Mouse (Mus musculus) hindbrain, embryonic 14.5 days (tissue): Measurements from ENCODE around the gene Dock2. TPM values are rescaled to one million over a fixed set of nuclear protein-coding genes. Genes with fewer than 3 reads are reported as not detected.

Experiments
- ATAC-seq: fragments of 200-750 bp; cut with Nextera tagmentation; 2 replicates; pipeline ENCODE4 v1.8.0; 2017; ENCODE audit warnings: moderate number of reproducible peaks, mild to moderate bottlenecking, moderate TSS enrichment, moderate library complexity; ENCODE audit not compliant: low FRiP score
- DNase-seq: peaks from one replicate; pipeline ENCODE4 v3.0.0-alpha.2; 2015; ENCODE audit warnings: low spot score
- H3K27ac ChIP-seq: fragments of 300-500 bp; sonication (generic); 2 replicates; pipeline ENCODE4 v1.5.1; 2014; ENCODE audit warnings: mild to moderate bottlenecking, moderate library complexity
- H3K27me3 ChIP-seq: fragments of 300-500 bp; sonication (generic); 2 replicates; pipeline ENCODE4 v1.6.1; 2014; ENCODE audit warnings: mild to moderate bottlenecking, low read length, mixed read lengths; ENCODE audit not compliant: control insufficient read depth, insufficient read depth
- H3K36me3 ChIP-seq: fragments of 300-500 bp; sonication (generic); replicated peaks from 2 replicates; pipeline ENCODE4 v1.6.1; 2014; ENCODE audit not compliant: control insufficient read depth, insufficient read depth
- H3K4me1 ChIP-seq: fragments of 300-500 bp; sonication (generic); replicated peaks from 2 replicates; pipeline ENCODE4 v1.6.1; 2014; ENCODE audit warnings: antibody characterized with exemption, low read length, mixed read lengths; ENCODE audit not compliant: control insufficient read depth, insufficient read depth
- H3K4me2 ChIP-seq: fragments of 300-500 bp; sonication (generic); replicated peaks from 2 replicates; pipeline ENCODE4 v1.6.1; 2014; ENCODE audit warnings: mild to moderate bottlenecking, moderate library complexity
- H3K4me3 ChIP-seq: fragments of 300-500 bp; sonication (generic); replicated peaks from 2 replicates; pipeline ENCODE4 v1.5.1; 2014; ENCODE audit warnings: mild to moderate bottlenecking, low read length
- H3K9ac ChIP-seq: fragments of 300-500 bp; sonication (generic); 2 replicates; pipeline ENCODE4 v1.6.1; 2014
- H3K9me3 ChIP-seq: fragments of 300-500 bp; sonication (generic); 2 replicates; pipeline ENCODE4 v1.6.1; 2016; ENCODE audit warnings: low read length; ENCODE audit not compliant: control insufficient read depth
- WGBS: fragments of 180-500 bp; shearing (Covaris S2); extraction: QIAGEN DNeasy Blood & Tissue Kit; methylation state at CpG from one replicate; pipeline ENCODE4 v1.1.7; 2014; 5-methylcytosine and 5-hydroxymethylcytosine counted together
- polyA plus RNA-seq: library from polyadenylated mRNA; unstranded; fragments of >200 nt; fragmentation: Nextera tagmentation; extraction: Ambion mirVana; gene quantifications from 2 replicates; pipeline ENCODE4 v1.2.1, GENCODE M21; 2014

Gene Dock2
- polyA plus RNA-seq, 1 experiment from 2014 or later: 0.84 TPM

DNA sequence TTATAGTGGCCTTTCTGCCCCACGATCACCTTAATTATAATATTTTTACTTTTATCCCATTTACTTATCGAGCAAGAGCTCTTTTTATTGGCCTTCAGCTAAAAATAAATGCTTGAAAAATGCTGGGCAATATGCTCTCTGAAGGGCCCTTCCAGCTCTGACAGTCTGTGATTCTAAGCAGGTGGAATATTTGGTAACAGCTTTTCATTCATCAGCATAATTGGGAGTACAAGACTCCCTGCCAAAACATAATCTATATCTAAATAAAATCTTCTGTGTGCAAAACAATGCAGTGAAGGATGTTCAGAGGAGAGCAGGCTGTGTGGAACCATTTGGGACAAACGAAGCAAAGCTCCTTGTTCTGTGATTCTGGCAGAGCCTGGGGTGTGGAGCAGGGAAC lies 492.4 kb downstream of the Dock2 start:
- H3K27ac ChIP-seq: no peak overlapping the region
- 51% methylated on average over 3 of the region's 3 CpGs for WGBS
- no peak for ATAC-seq
- H3K9me3 ChIP-seq: no peaks in the 10 kb centered on the region
- H3K4me1 ChIP-seq: 0 out of 2 replicates have a peak, but pooled peaks cover 6% of the 10 kb centered on the region
- no peaks in the 10 kb centered on the region for H3K27me3 ChIP-seq
- no peaks in the 10 kb centered on the region for H3K36me3 ChIP-seq
- no peak overlapping the region for H3K4me3 ChIP-seq
- H3K9ac ChIP-seq: no peak overlapping the region
- no peak for DNase-seq
- H3K4me2 ChIP-seq: no peak overlapping the region

DNA sequence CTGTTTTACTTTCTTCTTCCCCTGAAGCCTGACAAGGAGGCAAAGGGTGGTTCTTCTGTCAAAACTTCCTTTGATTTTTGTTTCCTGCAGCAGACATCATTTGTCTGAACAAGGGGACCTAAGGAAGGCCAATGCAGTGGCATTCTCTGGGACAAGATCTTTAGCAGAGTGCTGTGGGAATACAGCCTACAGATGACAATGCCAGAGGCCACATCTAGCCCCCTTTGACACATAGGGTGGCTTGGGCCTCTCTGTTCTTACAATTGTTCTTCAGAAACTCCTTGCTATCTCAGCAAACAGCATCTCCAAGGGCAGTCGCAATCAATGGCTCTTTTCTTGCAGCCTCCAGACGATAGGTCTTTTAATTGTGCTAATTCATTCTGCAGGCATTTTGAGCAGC lies 493.0 kb downstream of the Dock2 start:
- 21% methylated on average over 2 of the region's 2 CpGs for WGBS
- H3K27ac ChIP-seq: no peak overlapping the region
- no peak overlapping the region for H3K4me3 ChIP-seq
- ATAC-seq: no peak
- H3K9ac ChIP-seq: no peak overlapping the region
- H3K27me3 ChIP-seq: no peaks in the 10 kb centered on the region
- H3K4me1 ChIP-seq: 0 out of 2 replicates have a peak, but pooled peaks cover 6% of the 10 kb centered on the region
- no peak overlapping the region for H3K4me2 ChIP-seq
- H3K36me3 ChIP-seq: no peaks in the 10 kb centered on the region
- DNase-seq: no peak
- H3K9me3 ChIP-seq: no peaks in the 10 kb centered on the region

DNA sequence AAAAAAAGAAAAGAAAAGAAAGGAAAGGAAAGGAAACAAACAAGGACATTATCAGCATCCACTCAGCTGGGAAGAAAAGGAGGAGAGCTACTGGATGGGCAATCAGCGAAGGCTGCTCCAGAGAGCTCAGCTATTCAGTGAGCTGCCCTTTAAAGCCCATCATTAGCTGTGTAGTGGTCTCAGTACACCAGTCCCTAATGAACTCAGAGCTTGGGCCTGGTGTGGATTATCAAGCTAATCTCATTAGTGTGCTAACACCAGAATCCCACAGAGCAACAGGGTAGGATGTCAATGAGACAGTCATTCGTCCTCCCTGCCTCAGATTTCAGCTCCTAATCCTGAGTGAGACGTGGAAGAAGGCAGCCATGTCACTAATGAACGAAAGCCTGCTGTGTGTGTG lies 493.4 kb downstream of the Dock2 start:
- 34% methylated on average over 4 of the region's 4 CpGs for WGBS
- no peak; the same call in 1 of the 2 replicates for ATAC-seq
- Histone ChIP-seq H3K4me2 (no peak overlapping the region), H3K27me3 (no peaks in the 10 kb centered on the region), H3K9ac (no peak overlapping the region), H3K36me3 (no peaks in the 10 kb centered on the region), H3K4me3 (no peak overlapping the region), H3K27ac (no peak overlapping the region), H3K4me1 (0 out of 2 replicates have a peak, but pooled peaks cover 6% of the 10 kb centered on the region), H3K9me3 (no peaks in the 10 kb centered on the region)
- no peak for DNase-seq

DNA sequence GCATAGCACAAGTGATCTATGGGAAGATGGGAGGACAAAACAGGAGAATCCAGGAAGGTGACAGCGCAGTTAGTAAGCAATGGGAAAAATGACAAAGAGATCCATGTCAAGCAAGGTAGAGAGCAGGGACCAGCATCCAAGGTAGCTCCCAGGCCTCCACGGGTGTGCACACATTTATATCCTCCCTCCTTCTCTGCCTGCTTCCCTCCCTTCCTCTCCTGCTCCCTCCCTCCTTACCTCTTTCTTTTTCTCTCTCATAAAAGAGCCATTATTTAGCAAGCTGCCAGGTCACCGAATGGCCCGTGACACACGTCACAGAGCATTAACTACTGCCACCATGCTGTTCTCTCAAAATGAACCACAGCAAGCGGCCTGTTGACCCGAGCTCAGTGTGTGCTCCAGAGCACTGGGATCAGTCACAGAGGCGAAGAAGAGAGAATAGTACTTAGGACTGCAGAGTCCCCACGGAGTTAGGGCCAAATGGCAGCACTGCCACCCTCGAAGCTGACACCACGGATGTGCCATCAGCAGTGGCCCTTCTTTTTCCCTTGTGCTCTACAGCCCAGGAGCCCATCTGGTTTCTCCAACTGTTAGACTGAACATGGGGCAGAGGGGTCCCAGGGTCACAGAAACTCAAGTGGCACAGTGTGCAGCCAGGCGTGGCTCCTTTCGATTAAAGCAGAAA lies 499.4 kb downstream of the Dock2 start:
- DNase-seq (no peak), ATAC-seq (peak; percentile 34; the same call in 1 of the 2 replicates)
- H3K9ac ChIP-seq: no peak overlapping the region
- H3K27ac ChIP-seq: no peak overlapping the region
- H3K4me2 ChIP-seq: no peak overlapping the region
- H3K4me3 ChIP-seq: no peak overlapping the region
- WGBS: 15% methylated on average over 13 of the region's 13 CpGs
- H3K9me3 ChIP-seq: no peaks in the 10 kb centered on the region
- H3K36me3 ChIP-seq: no peaks in the 10 kb centered on the region
- peaks cover 6% of the 10 kb centered on the region; the same call in 1 of the 2 replicates for H3K27me3 ChIP-seq
- H3K4me1 ChIP-seq: no peaks in the 10 kb centered on the region

DNA sequence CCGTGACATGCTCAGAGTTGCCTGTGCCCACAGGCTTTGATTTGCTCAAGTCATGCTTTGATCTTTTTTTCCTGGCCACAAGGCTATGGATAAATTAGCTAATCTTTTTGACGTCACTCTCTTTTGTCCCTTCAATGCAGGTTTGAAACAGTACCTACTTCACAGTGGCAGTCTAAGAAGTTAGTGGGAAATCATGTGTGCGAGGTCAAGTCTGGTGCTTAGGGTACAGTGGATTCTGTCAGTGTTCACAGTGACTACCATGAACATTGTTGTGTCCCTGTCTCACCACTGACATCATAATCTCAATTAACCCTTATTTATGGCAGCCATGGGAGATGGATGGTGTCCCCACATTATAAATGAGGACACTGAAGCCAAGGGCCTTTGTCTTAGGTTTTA lies 506.6 kb downstream of the Dock2 start:
- peaks cover 10% of the 10 kb centered on the region; the same call in 1 of the 2 replicates for H3K27me3 ChIP-seq
- DNase-seq (no peak), ATAC-seq (no peak)
- H3K4me3 ChIP-seq: no peak overlapping the region
- no peaks in the 10 kb centered on the region for H3K36me3 ChIP-seq
- no peak overlapping the region for H3K27ac ChIP-seq
- no peaks in the 10 kb centered on the region for H3K9me3 ChIP-seq
- H3K9ac ChIP-seq: no peak overlapping the region
- H3K4me1 ChIP-seq: peaks cover 9% of the 10 kb centered on the region; the same call in 1 of the 2 replicates
- H3K4me2 ChIP-seq: peak overlapping the region; percentile 33
- 35% methylated on average over 3 of the region's 3 CpGs for WGBS

DNA sequence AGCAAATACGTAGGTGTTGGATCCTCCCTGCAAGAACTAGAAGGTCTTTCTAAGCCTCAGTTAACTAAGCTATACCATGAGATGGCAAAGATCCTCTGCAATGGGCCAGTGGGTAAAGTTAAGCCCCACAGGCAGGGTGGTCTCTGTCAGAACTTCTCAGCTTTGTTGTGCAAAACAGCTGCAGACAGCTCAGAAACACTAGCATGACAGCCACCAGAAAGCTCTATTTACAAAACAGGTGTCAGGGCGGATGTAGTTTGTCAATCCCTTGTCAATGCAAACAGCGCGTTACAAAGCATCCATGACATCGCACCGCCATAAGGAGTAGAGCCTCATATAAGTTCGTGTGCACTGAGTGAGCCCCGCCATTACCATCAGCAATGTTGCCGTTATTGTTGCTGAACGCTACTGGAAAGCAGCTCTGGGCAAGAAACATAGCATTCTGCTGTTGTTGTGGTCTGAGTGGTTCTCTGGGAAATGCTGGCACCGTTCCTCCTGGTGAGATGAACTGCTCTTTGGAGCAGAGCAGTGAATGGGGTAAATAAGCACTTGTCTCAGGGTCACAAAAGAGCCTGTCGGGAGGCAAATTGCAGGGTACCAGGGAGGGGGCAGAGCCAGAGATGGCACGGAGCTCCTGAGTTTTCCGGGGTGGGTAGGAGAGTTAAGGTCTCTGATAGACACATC lies 507.2 kb downstream of the Dock2 start:
- ATAC-seq (peak; percentile 67; the same call in 1 of the 2 replicates), DNase-seq (peak; percentile 40)
- Histone ChIP-seq H3K9ac (no peak overlapping the region), H3K4me2 (peak overlapping the region; percentile 33), H3K27me3 (peaks cover 10% of the 10 kb centered on the region; the same call in 1 of the 2 replicates), H3K4me1 (peaks cover 9% of the 10 kb centered on the region; the same call in 1 of the 2 replicates), H3K4me3 (no peak overlapping the region), H3K36me3 (no peaks in the 10 kb centered on the region), H3K27ac (no peak overlapping the region), H3K9me3 (no peaks in the 10 kb centered on the region)
- 26% methylated on average over 14 of the region's 14 CpGs for WGBS

DNA sequence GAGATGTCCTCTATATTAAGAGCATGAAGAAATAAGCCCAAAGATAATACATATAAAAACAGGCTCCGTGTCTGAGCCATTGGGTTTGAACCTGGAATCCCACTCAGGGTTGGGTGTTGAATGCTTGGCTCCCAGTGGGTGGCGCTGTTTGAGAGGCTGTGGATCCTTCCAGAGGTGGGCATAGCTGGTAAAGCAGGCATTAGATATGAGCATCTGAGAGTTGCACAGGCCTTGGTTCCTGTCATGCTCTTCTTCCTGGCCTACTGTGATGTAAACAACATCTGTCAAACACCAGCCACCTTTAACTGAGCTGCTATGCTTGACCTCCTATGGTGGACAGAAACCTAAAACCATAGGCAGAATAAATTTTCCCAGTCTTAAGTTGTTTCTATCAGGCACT lies 507.8 kb downstream of the Dock2 start:
- no peak overlapping the region for H3K4me3 ChIP-seq
- no peaks in the 10 kb centered on the region for H3K9me3 ChIP-seq
- no peaks in the 10 kb centered on the region for H3K36me3 ChIP-seq
- no peak overlapping the region for H3K27ac ChIP-seq
- DNase-seq: peak; percentile 64
- ATAC-seq: no peak
- no peak overlapping the region for H3K9ac ChIP-seq
- H3K27me3 ChIP-seq: peaks cover 10% of the 10 kb centered on the region; the same call in 1 of the 2 replicates
- WGBS: 43% methylated on average over 2 of the region's 2 CpGs
- H3K4me1 ChIP-seq: peaks cover 9% of the 10 kb centered on the region; the same call in 1 of the 2 replicates
- no peak overlapping the region for H3K4me2 ChIP-seq

DNA sequence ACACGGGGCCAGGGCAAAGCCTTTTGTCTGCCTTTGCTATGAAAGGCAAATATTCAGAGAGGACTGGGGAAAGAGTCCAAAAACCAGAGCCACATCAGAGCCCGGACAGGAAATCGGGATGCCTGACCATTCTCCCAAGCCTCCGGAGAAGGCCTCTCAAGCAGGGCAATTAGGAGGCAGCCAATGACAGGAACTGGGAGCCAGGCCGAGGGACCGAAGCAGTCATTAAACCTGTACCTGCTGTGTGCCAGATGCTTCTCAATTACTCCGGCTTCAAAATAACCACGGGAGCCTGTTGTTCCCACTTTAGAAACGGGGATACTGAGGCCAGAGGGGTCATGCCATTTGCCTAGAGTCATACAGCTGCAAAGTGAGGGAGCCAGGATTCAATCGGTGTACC lies 511.7 kb downstream of the Dock2 start:
- H3K27ac ChIP-seq: no peak overlapping the region
- ATAC-seq: no peak
- DNase-seq: no peak
- H3K27me3 ChIP-seq: no peaks in the 10 kb centered on the region
- 53% methylated on average over 10 of the region's 10 CpGs for WGBS
- H3K36me3 ChIP-seq: no peaks in the 10 kb centered on the region
- no peak overlapping the region for H3K9ac ChIP-seq
- H3K4me1 ChIP-seq: peaks cover 9% of the 10 kb centered on the region; the same call in 1 of the 2 replicates
- no peak overlapping the region for H3K4me3 ChIP-seq
- H3K9me3 ChIP-seq: no peaks in the 10 kb centered on the region
- no peak overlapping the region for H3K4me2 ChIP-seq

DNA sequence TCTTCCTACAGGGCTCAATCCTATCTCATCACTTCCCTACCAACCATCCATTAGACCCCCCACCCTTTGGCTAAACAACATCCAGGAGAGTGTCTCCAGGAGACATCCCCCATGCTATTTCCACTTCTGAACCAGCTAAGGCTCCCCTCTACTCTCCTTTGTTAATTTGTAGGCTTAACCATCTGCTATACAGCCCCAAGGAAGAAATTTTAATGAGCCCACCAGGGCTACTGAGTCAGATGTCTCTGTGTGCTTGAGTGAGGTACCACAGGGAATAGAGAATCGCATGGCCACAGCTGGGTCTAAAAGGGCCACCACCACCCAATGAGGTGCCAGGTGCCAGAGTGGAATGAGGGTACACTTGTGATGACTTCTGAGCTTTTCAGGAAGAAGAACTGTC lies 519.6 kb downstream of the Dock2 start:
- H3K9ac ChIP-seq: no peak overlapping the region
- DNase-seq (no peak), ATAC-seq (no peak)
- H3K4me1 ChIP-seq: no peaks in the 10 kb centered on the region
- H3K27ac ChIP-seq: no peak overlapping the region
- WGBS: 48% methylated on average over 1 of the region's 1 CpGs
- no peak overlapping the region for H3K4me2 ChIP-seq
- H3K27me3 ChIP-seq: no peaks in the 10 kb centered on the region
- H3K9me3 ChIP-seq: no peaks in the 10 kb centered on the region
- no peaks in the 10 kb centered on the region for H3K36me3 ChIP-seq
- H3K4me3 ChIP-seq: no peak overlapping the region
